Mouse (Mus musculus): ENCODE results near the gene Lmln. TPM values are rescaled to one million over a fixed set of nuclear protein-coding genes. Genes with fewer than 3 reads are reported as not detected.

The Lmln gene
- polyA plus RNA-seq, 1 experiment from 2014 or later, result 3.5 TPM

- H3K9ac ChIP-seq, result no peak overlapping the region
- no peaks in the 10 kb centered on the region for H3K27me3 ChIP-seq (replicated peaks)
- H3K4me1 ChIP-seq, result no peaks in the 10 kb centered on the region
- H3K9me3 ChIP-seq, result no peaks in the 10 kb centered on the region
- H3K4me3 ChIP-seq, result no peak overlapping the region
- no peak overlapping the region for H3K4me2 ChIP-seq
- H3K27ac ChIP-seq (replicated peaks), result no peak overlapping the region
- ATAC-seq (ENCODE audit: extremely low read depth, insufficient number of reproducible peaks, low FRiP score, low TSS enrichment), result no peak
- WGBS, result 92% methylated on average over 7 of the region's 7 CpGs
- peaks cover 47% of the 10 kb centered on the region for H3K36me3 ChIP-seq
Measured at GRCm38 (mm10) chr16:33080063-33080462, 17.7 kb downstream of the Lmln start.

DNA sequence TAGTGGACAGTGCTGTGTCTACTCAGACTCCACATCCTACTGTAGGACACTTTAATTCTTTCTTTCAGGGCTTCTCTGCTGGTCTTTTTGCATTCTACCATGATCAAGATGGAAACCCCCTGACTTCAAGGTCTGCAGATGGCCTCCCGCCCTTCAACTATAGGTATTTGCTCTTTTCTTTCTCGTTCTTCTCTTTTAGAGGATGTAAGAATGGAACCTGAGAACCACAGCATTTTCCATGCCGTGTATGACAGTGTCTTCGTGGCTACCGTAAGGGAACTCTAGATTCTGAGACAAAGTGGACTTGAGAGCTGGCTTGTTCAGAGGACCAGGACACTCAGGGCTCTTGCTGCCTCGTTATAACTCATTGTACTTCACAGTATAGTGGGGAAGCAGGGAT, 20.6 kb downstream of the Lmln start:
- H3K36me3 ChIP-seq, result peaks cover 31% of the 10 kb centered on the region
- H3K4me2 ChIP-seq, result no peak overlapping the region
- H3K9ac ChIP-seq, result no peak overlapping the region
- no peak for ATAC-seq (ENCODE audit: extremely low read depth, insufficient number of reproducible peaks, low FRiP score, low TSS enrichment)
- 85% methylated on average over 6 of the region's 6 CpGs for WGBS
- H3K27me3 ChIP-seq (replicated peaks), result no peaks in the 10 kb centered on the region
- H3K27ac ChIP-seq (replicated peaks), result no peak overlapping the region
- no peak overlapping the region for H3K4me3 ChIP-seq
- no peaks in the 10 kb centered on the region for H3K9me3 ChIP-seq
- 0 out of 2 replicates have a peak, but pooled peaks cover 4% of the 10 kb centered on the region for H3K4me1 ChIP-seq

GRCm38 (mm10) chr16:33083996-33084395, 21.7 kb downstream of the Lmln start:
- no peak overlapping the region for H3K27ac ChIP-seq (replicated peaks)
- H3K4me2 ChIP-seq, result no peak overlapping the region
- ATAC-seq (ENCODE audit: extremely low read depth, insufficient number of reproducible peaks, low FRiP score, low TSS enrichment), result no peak
- H3K4me1 ChIP-seq, result 0 out of 2 replicates have a peak, but pooled peaks cover 4% of the 10 kb centered on the region
- no peaks in the 10 kb centered on the region for H3K27me3 ChIP-seq (replicated peaks)
- 79% methylated on average over 2 of the region's 2 CpGs for WGBS
- H3K4me3 ChIP-seq, result no peak overlapping the region
- H3K36me3 ChIP-seq, result peaks cover 37% of the 10 kb centered on the region
- H3K9me3 ChIP-seq, result no peaks in the 10 kb centered on the region
- H3K9ac ChIP-seq, result no peak overlapping the region

DNA sequence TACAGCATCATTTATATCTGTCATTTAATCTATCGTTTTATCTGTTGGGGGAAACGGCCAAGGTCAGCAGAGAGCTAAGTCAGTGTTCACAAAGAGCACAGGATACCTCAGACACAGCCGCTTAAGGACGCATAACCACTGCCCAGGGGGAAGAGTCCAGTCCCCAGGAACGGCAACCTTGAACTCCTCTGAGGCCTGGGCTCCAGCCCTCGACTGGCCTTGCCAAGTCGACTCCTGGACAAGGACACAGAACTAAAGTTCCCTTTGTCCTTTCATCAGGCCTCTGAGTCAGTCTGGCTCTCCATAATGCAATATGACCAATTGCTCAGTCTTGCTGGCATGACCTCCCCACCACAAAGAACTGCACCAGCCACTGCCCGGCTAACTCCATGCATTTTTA, 23.3 kb downstream of the Lmln start:
- no peak overlapping the region for H3K4me2 ChIP-seq
- WGBS, result 65% methylated on average over 8 of the region's 8 CpGs
- H3K27me3 ChIP-seq (replicated peaks), result no peaks in the 10 kb centered on the region
- H3K9me3 ChIP-seq, result no peaks in the 10 kb centered on the region
- no peak for ATAC-seq (ENCODE audit: extremely low read depth, insufficient number of reproducible peaks, low FRiP score, low TSS enrichment)
- H3K9ac ChIP-seq, result no peak overlapping the region
- H3K4me3 ChIP-seq, result no peak overlapping the region
- H3K4me1 ChIP-seq, result 0 out of 2 replicates have a peak, but pooled peaks cover 4% of the 10 kb centered on the region
- peaks cover 52% of the 10 kb centered on the region for H3K36me3 ChIP-seq
- H3K27ac ChIP-seq (replicated peaks), result no peak overlapping the region

GRCm38 (mm10) chr16:33113726-33114125, 51.4 kb downstream of the Lmln start:
- no peaks in the 10 kb centered on the region for H3K27me3 ChIP-seq (replicated peaks)
- H3K4me2 ChIP-seq, result no peak overlapping the region
- H3K9ac ChIP-seq, result no peak overlapping the region
- H3K4me1 ChIP-seq, result peaks cover 9% of the 10 kb centered on the region
- H3K27ac ChIP-seq (replicated peaks), result no peak overlapping the region
- WGBS, result 47% methylated on average over 4 of the region's 4 CpGs
- no peaks in the 10 kb centered on the region for H3K9me3 ChIP-seq
- H3K36me3 ChIP-seq, result peaks cover 31% of the 10 kb centered on the region
- no peak for ATAC-seq (ENCODE audit: extremely low read depth, insufficient number of reproducible peaks, low FRiP score, low TSS enrichment)
- H3K4me3 ChIP-seq, result no peak overlapping the region

- H3K27me3 ChIP-seq (replicated peaks), result no peaks in the 10 kb centered on the region
- H3K4me3 ChIP-seq, result peak overlapping the region; percentile 14
- ATAC-seq (ENCODE audit: extremely low read depth, insufficient number of reproducible peaks, low FRiP score, low TSS enrichment), result no peak
- H3K4me2 ChIP-seq, result peak overlapping the region; percentile 51
- 0 out of 2 replicates have a peak overlapping the region, but pooled peaks have one; percentile 5 for H3K9ac ChIP-seq
- H3K9me3 ChIP-seq, result no peaks in the 10 kb centered on the region
- H3K4me1 ChIP-seq, result peaks cover 29% of the 10 kb centered on the region
- 70% methylated on average over 8 of the region's 8 CpGs for WGBS
- peaks cover 6% of the 10 kb centered on the region; the same call in 1 of the 2 replicates for H3K36me3 ChIP-seq
- H3K27ac ChIP-seq (replicated peaks), result peak overlapping the region; percentile 56
Measured at GRCm38 (mm10) chr16:33123373-33123772, 61.1 kb downstream of the Lmln start.

DNA sequence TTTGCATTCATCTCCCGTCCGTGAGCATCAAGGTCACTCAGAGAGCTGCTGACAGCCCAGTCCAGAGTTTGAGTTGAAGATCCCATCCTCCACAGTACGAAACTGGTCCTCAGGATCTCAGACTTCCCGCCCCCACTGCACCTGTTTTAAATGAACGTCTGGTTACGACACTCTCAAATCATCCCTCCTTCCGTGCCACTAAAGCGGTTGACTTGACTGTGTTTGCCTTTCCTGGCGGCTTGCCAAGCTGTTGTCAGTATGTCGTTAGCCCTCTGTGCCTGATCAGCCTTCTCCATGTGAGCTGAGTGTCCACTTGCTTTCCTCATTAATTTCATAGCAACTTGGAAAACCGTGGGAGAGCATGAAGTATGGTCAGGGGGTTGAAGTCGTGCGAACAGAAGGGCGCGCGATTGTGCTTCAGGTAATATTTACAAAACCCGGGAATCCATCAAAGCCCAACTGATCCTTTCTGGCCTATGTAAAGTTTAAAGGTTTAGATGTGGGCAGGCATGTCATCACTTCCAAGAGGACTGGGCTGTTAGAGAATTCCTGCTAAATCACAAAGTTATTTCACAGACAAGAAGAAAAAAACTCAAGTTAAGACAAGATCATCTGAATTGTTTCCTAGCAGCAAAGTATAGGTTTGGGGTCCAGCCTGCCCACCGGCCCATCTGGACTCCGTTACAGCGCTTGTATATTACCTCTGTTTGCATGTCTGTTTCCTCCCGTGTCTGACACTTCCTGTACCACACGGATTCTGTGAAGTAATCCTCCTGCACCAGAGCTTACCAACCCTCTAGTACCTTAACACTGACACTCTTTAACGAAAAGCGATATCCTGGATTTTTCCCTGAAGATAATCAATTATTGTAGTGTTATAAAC, 61.9 kb downstream of the Lmln start:
- ATAC-seq (ENCODE audit: extremely low read depth, insufficient number of reproducible peaks, low FRiP score, low TSS enrichment), result no peak; the same call in 1 of the 2 replicates
- 47% methylated on average over 24 of the region's 24 CpGs for WGBS
- H3K9me3 ChIP-seq, result no peaks in the 10 kb centered on the region
- H3K36me3 ChIP-seq, result peaks cover 6% of the 10 kb centered on the region; the same call in 1 of the 2 replicates
- H3K27ac ChIP-seq (replicated peaks), result peak overlapping the region; percentile 56
- no peaks in the 10 kb centered on the region for H3K27me3 ChIP-seq (replicated peaks)
- H3K9ac ChIP-seq, result 0 out of 2 replicates have a peak overlapping the region, but pooled peaks have one; percentile 5
- H3K4me2 ChIP-seq, result peak overlapping the region; percentile 51
- peaks cover 29% of the 10 kb centered on the region for H3K4me1 ChIP-seq
- peak overlapping the region; percentile 14 for H3K4me3 ChIP-seq

DNA sequence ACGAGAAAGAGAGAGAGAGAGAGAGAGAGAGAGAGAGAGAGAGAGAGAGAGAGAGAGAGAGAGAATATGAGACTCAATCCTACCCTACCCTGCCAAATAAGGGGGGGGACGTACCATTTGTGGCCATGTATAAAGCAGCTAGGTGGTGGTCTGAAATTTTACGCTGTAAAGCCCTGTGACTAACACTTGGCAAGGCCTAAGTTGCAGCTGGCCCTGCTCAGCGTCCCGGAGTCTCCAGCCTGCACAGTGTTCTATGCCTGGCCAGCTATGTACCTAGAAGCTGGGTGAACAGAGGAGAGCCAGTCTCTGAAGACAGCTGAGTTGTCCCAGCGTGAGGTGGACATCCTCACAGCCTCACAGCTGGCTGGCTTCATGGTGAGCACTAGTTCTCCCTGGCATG, 64.7 kb downstream of the Lmln start:
- Histone ChIP-seq H3K9me3 (no peaks in the 10 kb centered on the region), H3K27me3 (replicated peaks) (no peaks in the 10 kb centered on the region), H3K36me3 (peaks cover 6% of the 10 kb centered on the region; the same call in 1 of the 2 replicates), H3K9ac (no peak overlapping the region), H3K4me1 (peaks cover 37% of the 10 kb centered on the region), H3K27ac (replicated peaks) (no peak overlapping the region), H3K4me3 (no peak overlapping the region), H3K4me2 (no peak overlapping the region)
- ATAC-seq (ENCODE audit: extremely low read depth, insufficient number of reproducible peaks, low FRiP score, low TSS enrichment), result no peak
- 82% methylated on average over 6 of the region's 6 CpGs for WGBS

- 22% methylated on average over 4 of the region's 4 CpGs for WGBS
Measured at GRCm38 (mm10) chr16:33130731-33131130, 68.4 kb downstream of the Lmln start.

DNA sequence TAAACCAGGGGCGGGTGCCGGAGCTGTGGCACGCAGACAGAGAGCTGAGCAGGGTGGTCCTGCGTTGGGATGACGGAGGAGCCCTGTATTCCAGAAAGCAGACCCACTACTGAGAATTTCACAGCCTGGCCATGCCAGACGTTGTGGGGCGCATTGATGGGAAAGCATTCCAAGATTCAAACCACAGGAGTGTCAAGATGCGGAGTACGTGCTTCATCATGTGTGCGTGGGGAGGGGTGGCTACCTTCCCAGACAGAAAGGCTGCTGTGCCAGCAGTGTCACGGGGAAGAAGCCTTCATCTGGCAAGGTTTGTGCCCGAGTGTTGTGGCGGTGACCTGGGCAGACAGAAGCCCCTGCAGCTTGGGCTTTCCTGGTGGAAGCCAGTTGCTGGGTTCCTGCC, 70.9 kb downstream of the Lmln start:
- Histone ChIP-seq H3K4me3 (no peak overlapping the region), H3K9ac (no peak overlapping the region), H3K27me3 (replicated peaks) (0 out of 2 replicates have a peak, but pooled peaks cover 5% of the 10 kb centered on the region), H3K9me3 (no peaks in the 10 kb centered on the region), H3K36me3 (no peaks in the 10 kb centered on the region), H3K27ac (replicated peaks) (no peak overlapping the region), H3K4me2 (no peak overlapping the region), H3K4me1 (peaks cover 8% of the 10 kb centered on the region)
- ATAC-seq (ENCODE audit: extremely low read depth, insufficient number of reproducible peaks, low FRiP score, low TSS enrichment), result no peak
- WGBS, result 70% methylated on average over 13 of the region's 13 CpGs

More at GRCm38 (mm10) chr16:33130731-33131130, 68.4 kb downstream of the Lmln start:
- no peak for ATAC-seq (ENCODE audit: extremely low read depth, insufficient number of reproducible peaks, low FRiP score, low TSS enrichment)
- Histone ChIP-seq H3K36me3 (no peaks in the 10 kb centered on the region), H3K4me1 (peaks cover 15% of the 10 kb centered on the region), H3K9me3 (no peaks in the 10 kb centered on the region), H3K27ac (replicated peaks) (no peak overlapping the region), H3K27me3 (replicated peaks) (0 out of 2 replicates have a peak, but pooled peaks cover 5% of the 10 kb centered on the region), H3K4me2 (no peak overlapping the region), H3K9ac (no peak overlapping the region), H3K4me3 (no peak overlapping the region)

DNA sequence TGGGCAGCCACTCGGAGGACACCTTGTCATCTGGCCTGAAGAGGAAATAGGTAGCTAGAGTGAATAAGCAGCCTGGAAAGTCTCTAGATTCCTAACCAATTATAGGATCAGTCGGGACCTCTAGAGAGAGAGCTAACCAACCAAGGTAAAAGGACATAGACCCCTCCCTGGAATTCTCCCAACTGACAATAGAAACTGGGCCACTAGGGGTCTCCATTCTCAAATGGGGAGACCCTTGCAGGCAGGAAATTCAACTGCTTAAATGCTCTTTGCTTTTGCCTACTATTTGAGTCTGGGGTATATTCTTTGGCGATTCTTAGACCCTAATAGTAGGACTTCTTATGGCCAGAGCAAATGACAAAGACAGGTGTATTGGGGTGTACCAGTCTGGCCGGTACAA, 72.8 kb downstream of the Lmln start:
- peaks cover 8% of the 10 kb centered on the region for H3K4me1 ChIP-seq
- no peak for ATAC-seq (ENCODE audit: extremely low read depth, insufficient number of reproducible peaks, low FRiP score, low TSS enrichment)
- no peaks in the 10 kb centered on the region for H3K9me3 ChIP-seq
- H3K9ac ChIP-seq, result no peak overlapping the region
- H3K36me3 ChIP-seq, result no peaks in the 10 kb centered on the region
- 60% methylated on average over 4 of the region's 4 CpGs for WGBS
- no peak overlapping the region for H3K27ac ChIP-seq (replicated peaks)
- H3K4me3 ChIP-seq, result no peak overlapping the region
- 0 out of 2 replicates have a peak, but pooled peaks cover 5% of the 10 kb centered on the region for H3K27me3 ChIP-seq (replicated peaks)
- no peak overlapping the region for H3K4me2 ChIP-seq
